ENCODE assay signal across 8 mouse cellular contexts in the genomic region with DNA sequence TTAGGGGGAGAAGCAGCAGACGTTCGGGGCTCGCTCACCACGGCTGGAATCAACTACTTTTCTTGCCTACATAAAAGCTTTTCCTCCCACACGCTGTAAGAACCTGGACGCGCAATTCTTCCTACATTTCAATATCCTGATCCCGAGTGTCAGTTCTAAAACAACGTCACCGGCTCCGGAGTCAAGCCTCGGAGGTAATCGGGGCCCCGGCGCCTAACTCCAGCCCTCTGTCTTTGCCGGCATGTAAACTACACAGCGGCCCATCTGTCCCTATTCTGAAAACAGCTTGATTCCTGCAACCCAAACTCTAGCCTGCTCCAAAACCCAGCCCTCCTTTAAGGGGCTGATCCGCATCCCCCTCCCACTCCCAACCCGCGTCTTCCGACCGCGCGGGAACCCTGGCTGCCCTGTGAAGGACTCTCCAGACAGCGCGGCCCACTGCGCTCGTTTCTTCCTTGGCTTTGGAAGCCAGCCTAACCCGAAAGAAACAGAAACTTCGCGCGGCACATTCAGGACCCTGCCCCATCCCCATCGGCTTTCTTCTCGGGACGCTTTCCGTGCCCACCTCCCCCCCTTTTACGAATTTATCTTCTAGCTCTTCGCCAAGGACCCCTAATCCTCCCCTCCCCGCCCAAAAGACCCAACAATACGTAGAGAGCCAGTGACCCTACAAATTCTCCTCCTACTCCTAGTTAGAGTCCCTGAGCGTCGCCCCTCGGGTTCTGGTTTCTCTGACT. TPM values are rescaled to one million over a fixed set of nuclear protein-coding genes. Genes with fewer than 3 reads are reported as not detected.
DNase-seq lines count a peak whose midpoint lies in the region; ATAC-seq lines count a peak whose summit lies in the region.

No protein-coding gene starts in this region.

- no peak for DNase-seq in kidney, adult 9 months
- peak; percentile 4 for DNase-seq in adrenal gland, adult 8-10 months
- DNase-seq in embryonic facial prominence, embryonic 14.5 days (ENCODE audit: low spot score), result peak; percentile 67
- peak; percentile 64 for DNase-seq in neural tube, embryonic 11.5 days (ENCODE audit: low spot score)
- DNase-seq in c-Kit-positive CD71-positive TER-119-positive erythroid progenitor cells, embryonic 14.5 days (ENCODE audit: low spot score), result no peak

- H3K4me2 ChIP-seq in kidney, embryonic 14.5 days (replicated peaks; ENCODE audit: low read depth, low read length), result peak overlapping the region; percentile 88
- H3K4me2 ChIP-seq in embryonic facial prominence, embryonic 14.5 days (ENCODE audit: low read depth, low read length), result peak overlapping the region; percentile 93
- H3K4me2 ChIP-seq in hindbrain, embryonic 12.5 days (replicated peaks), result peak overlapping the region; percentile 89
- H3K4me2 ChIP-seq in liver, embryonic 12.5 days, result peak overlapping the region; percentile 68
- peak overlapping the region; percentile 56 for H3K4me2 ChIP-seq in neural tube, embryonic 11.5 days (ENCODE audit: low read depth)

- H3K9ac ChIP-seq in kidney, embryonic 14.5 days (ENCODE audit: low read depth, low read length), result peak overlapping the region; percentile 91
- peak overlapping the region; percentile 90 for H3K9ac ChIP-seq in embryonic facial prominence, embryonic 14.5 days (ENCODE audit: low read depth, low read length)
- H3K9ac ChIP-seq in hindbrain, embryonic 12.5 days, result peak overlapping the region; percentile 96
- H3K9ac ChIP-seq in liver, embryonic 12.5 days, result peak overlapping the region; percentile 50
- peak overlapping the region; percentile 98 for H3K9ac ChIP-seq in neural tube, embryonic 11.5 days (ENCODE audit: low read length)

- no peaks in the 10 kb centered on the region for H3K36me3 ChIP-seq in kidney, embryonic 14.5 days (ENCODE audit: control insufficient read depth, insufficient read depth, low read length)
- no peaks in the 10 kb centered on the region for H3K36me3 ChIP-seq in embryonic facial prominence, embryonic 14.5 days (ENCODE audit: control insufficient read depth, insufficient read depth, low read length)
- H3K36me3 ChIP-seq in hindbrain, embryonic 12.5 days, result no peaks in the 10 kb centered on the region
- no peaks in the 10 kb centered on the region for H3K36me3 ChIP-seq in liver, embryonic 12.5 days
- H3K36me3 ChIP-seq in neural tube, embryonic 11.5 days (ENCODE audit: control insufficient read depth, insufficient read depth, low read length), result no peaks in the 10 kb centered on the region

- peak overlapping the region; percentile 67 for H3K4me3 ChIP-seq in kidney, embryonic 14.5 days (ENCODE audit: low read length)
- peak overlapping the region; percentile 76 for H3K4me3 ChIP-seq in embryonic facial prominence, embryonic 14.5 days (ENCODE audit: low read depth, low read length)
- H3K4me3 ChIP-seq in hindbrain, embryonic 12.5 days, result peak overlapping the region; percentile 84
- peak overlapping the region; percentile 54 for H3K4me3 ChIP-seq in liver, embryonic 12.5 days
- H3K4me3 ChIP-seq in neural tube, embryonic 11.5 days (ENCODE audit: low read depth, low read length), result peak overlapping the region; percentile 95

- peaks cover 7% of the 10 kb centered on the region; the same call in 1 of the 2 replicates for H3K27me3 ChIP-seq in kidney, embryonic 14.5 days (ENCODE audit: control insufficient read depth, insufficient read depth, low read length)
- peaks cover 31% of the 10 kb centered on the region for H3K27me3 ChIP-seq in embryonic facial prominence, embryonic 14.5 days (replicated peaks; ENCODE audit: control insufficient read depth, insufficient read depth, low read length)
- H3K27me3 ChIP-seq in hindbrain, embryonic 12.5 days, result no peaks in the 10 kb centered on the region
- peaks cover 91% of the 10 kb centered on the region for H3K27me3 ChIP-seq in liver, embryonic 12.5 days (replicated peaks)
- no peaks in the 10 kb centered on the region for H3K27me3 ChIP-seq in neural tube, embryonic 11.5 days (ENCODE audit: control insufficient read depth, insufficient read depth, low read length)

- H3K4me1 ChIP-seq in kidney, embryonic 14.5 days (ENCODE audit: control insufficient read depth, insufficient read depth, low read length), result peaks cover 28% of the 10 kb centered on the region
- peaks cover 39% of the 10 kb centered on the region for H3K4me1 ChIP-seq in embryonic facial prominence, embryonic 14.5 days (ENCODE audit: control insufficient read depth, insufficient read depth, low read length)
- H3K4me1 ChIP-seq in hindbrain, embryonic 12.5 days, result peaks cover 48% of the 10 kb centered on the region
- no peaks in the 10 kb centered on the region; the same call in 1 of the 2 replicates for H3K4me1 ChIP-seq in liver, embryonic 12.5 days
- H3K4me1 ChIP-seq in neural tube, embryonic 11.5 days (ENCODE audit: control insufficient read depth, insufficient read depth, low read length), result peaks cover 24% of the 10 kb centered on the region

- H3K9me3 ChIP-seq in kidney, embryonic 14.5 days (ENCODE audit: control insufficient read depth, low read length), result no peaks in the 10 kb centered on the region
- H3K9me3 ChIP-seq in embryonic facial prominence, embryonic 14.5 days (ENCODE audit: control insufficient read depth, low read length), result no peaks in the 10 kb centered on the region
- H3K9me3 ChIP-seq in hindbrain, embryonic 12.5 days (replicated peaks), result no peaks in the 10 kb centered on the region
- H3K9me3 ChIP-seq in liver, embryonic 12.5 days (replicated peaks), result no peaks in the 10 kb centered on the region
- H3K9me3 ChIP-seq in neural tube, embryonic 11.5 days (ENCODE audit: control insufficient read depth, low read length), result no peaks in the 10 kb centered on the region

- peak; percentile 18; the same call in 1 of the 2 replicates for ATAC-seq in kidney, embryonic 14.5 days (ENCODE audit: low FRiP score, low TSS enrichment)
- no peak for ATAC-seq in embryonic facial prominence, embryonic 14.5 days (ENCODE audit: low read depth)
- no peak for ATAC-seq in hindbrain, embryonic 12.5 days (ENCODE audit: low FRiP score)
- ATAC-seq in liver, embryonic 12.5 days, result no peak
- ATAC-seq in neural tube, embryonic 11.5 days (ENCODE audit: insufficient read depth, low FRiP score, low TSS enrichment), result no peak

- H3K27ac ChIP-seq in kidney, embryonic 14.5 days (ENCODE audit: low read depth, low read length), result peak overlapping the region; percentile 97
- peak overlapping the region; percentile 97 for H3K27ac ChIP-seq in embryonic facial prominence, embryonic 14.5 days (replicated peaks; ENCODE audit: low read depth, low read length)
- peak overlapping the region; percentile 99 for H3K27ac ChIP-seq in hindbrain, embryonic 12.5 days
- H3K27ac ChIP-seq in liver, embryonic 12.5 days, result 0 out of 2 replicates have a peak overlapping the region, but pooled peaks have one; percentile 20
- peak overlapping the region; percentile 97 for H3K27ac ChIP-seq in neural tube, embryonic 11.5 days (ENCODE audit: low read depth, low read length)

- WGBS in kidney, embryonic 14.5 days, result under 1% methylated on average over 43 of the region's 43 CpGs
- under 1% methylated on average over 43 of the region's 43 CpGs for WGBS in embryonic facial prominence, embryonic 14.5 days
- under 1% methylated on average over 43 of the region's 43 CpGs for WGBS in hindbrain, embryonic 12.5 days
- 1% methylated on average over 42 of the region's 43 CpGs for WGBS in liver, embryonic 12.5 days (ENCODE audit: insufficient replicate concordance)
- WGBS in neural tube, embryonic 11.5 days, result 0% methylated on average over 43 of the region's 43 CpGs

RNA-seq across cellular contexts. Expression of a gene that starts 1.4 kb away (rescaled TPM):
- 5.4 and 5.5 TPM in 2 replicates for polyA plus RNA-seq in kidney, embryonic 14.5 days (2014; fragmentation: Nextera tagmentation; extraction: Ambion mirVana)
- total RNA-seq in adrenal gland, adult 8-10 months (2022), result 1 to 10 TPM; 3.0 to 5.4 (median 5.4) TPM
- polyA plus RNA-seq in embryonic facial prominence, embryonic 14.5 days (2014; fragmentation: Nextera tagmentation; extraction: Ambion mirVana), result 9.5 and 10.6 TPM in 2 replicates
- polyA plus RNA-seq in hindbrain, embryonic 12.5 days (2016; fragmentation: Nextera tagmentation; extraction: Ambion mirVana), result 29.6 and 38.0 TPM in 2 replicates
- 0.57 and 0.99 TPM in 2 replicates for polyA plus RNA-seq in liver, embryonic 12.5 days (2016; fragmentation: Nextera tagmentation; extraction: Ambion mirVana)
- polyA plus RNA-seq in neural tube, embryonic 11.5 days (2014; fragmentation: Nextera tagmentation; extraction: Ambion mirVana), result 22.8 and 24.3 TPM in 2 replicates

Comparison
In these comparisons a context has a peak if more than half of its experiments do, and no peak if none do; other contexts are left out.
1. H3K27ac ChIP-seq: peak in every context shown above with its lines; median percentile 99 in hindbrain, embryonic 12.5 days; 97 in kidney, embryonic 14.5 days; 97 in embryonic facial prominence, embryonic 14.5 days; 97 in neural tube, embryonic 11.5 days; 20 in liver, embryonic 12.5 days.
2. DNase-seq: peak in adrenal gland, adult 8-10 months (single experiment), embryonic facial prominence, embryonic 14.5 days (single experiment) and neural tube, embryonic 11.5 days (single experiment); none in kidney, adult 9 months (single experiment) and c-Kit-positive CD71-positive TER-119-positive erythroid progenitor cells, embryonic 14.5 days (single experiment).
3. Peak in every context shown above with its lines, with median percentiles within 50 percentile points of each other: H3K4me2 ChIP-seq, H3K4me3 ChIP-seq and H3K9ac ChIP-seq.